Mouse (Mus musculus): ENCODE data around the gene Ranbp17. TPM values are rescaled to one million over a fixed set of nuclear protein-coding genes. Genes with fewer than 3 reads are reported as not detected.

The Ranbp17 gene
- 6.5 TPM for polyA plus RNA-seq (2014; fragmentation: Illumina TruSeq; extraction: RNeasy Lipid Tissue Mini Kit (QIAGEN cat#74804); ENCODE audit: low read depth, low replicate concordance)

GRCm38 (mm10) chr11:33513376-33513991, at the start of gene Ranbp17:
TSS of gene Ranbp17 (minus strand) at chr11:33513746.

GRCm38 (mm10) chr11:33276637-33277036, 236.9 kb downstream of the Ranbp17 start, which contains the start of gene Gm12117:
TSS of gene Gm12117 (minus strand) at chr11:33276737.

GRCm38 (mm10) chr11:33203383-33204328, 309.9 kb downstream of the Ranbp17 start, which contains the start of gene Tlx3:
TSS of gene Tlx3 (minus strand) at chr11:33203589.

GRCm38 (mm10) chr11:33162998-33163506, 350.5 kb downstream of the Ranbp17 start, which contains the start of gene Npm1:
TSS of gene Npm1 (minus strand) at chr11:33163206.

Other genes with a start within 250 kb of the Ranbp17 start
- gene Gm12117, start 237.0 kb downstream of the Ranbp17 start, polyA plus RNA-seq (2014; fragmentation: Illumina TruSeq; extraction: RNeasy Lipid Tissue Mini Kit (QIAGEN cat#74804); ENCODE audit: low read depth, low replicate concordance) = not detected
- not detected for gene Gabrp, start 65.2 kb upstream of the Ranbp17 start, polyA plus RNA-seq (2014; fragmentation: Illumina TruSeq; extraction: RNeasy Lipid Tissue Mini Kit (QIAGEN cat#74804); ENCODE audit: low read depth, low replicate concordance)
- gene D130052B06Rik, start 85.6 kb upstream of the Ranbp17 start, polyA plus RNA-seq (2014; fragmentation: Illumina TruSeq; extraction: RNeasy Lipid Tissue Mini Kit (QIAGEN cat#74804); ENCODE audit: low read depth, low replicate concordance) = not detected